Mouse (Mus musculus) urinary bladder, postnatal 4 days (tissue): Measurements from ENCODE around the gene CT030661.1.
"Not testable (repeated sequence)": the region's sequence is repeated elsewhere in the genome, so short reads cannot be mapped to it uniquely, and the experiment has no call there.

Source experiments
- DNase-seq, 2 experiments: peaks; one replicate each; pipeline ENCODE4 v3.0.0; 2021 to 2022; ENCODE audit warnings: low spot score in 2 of 2

The CT030661.1 gene

DNA sequence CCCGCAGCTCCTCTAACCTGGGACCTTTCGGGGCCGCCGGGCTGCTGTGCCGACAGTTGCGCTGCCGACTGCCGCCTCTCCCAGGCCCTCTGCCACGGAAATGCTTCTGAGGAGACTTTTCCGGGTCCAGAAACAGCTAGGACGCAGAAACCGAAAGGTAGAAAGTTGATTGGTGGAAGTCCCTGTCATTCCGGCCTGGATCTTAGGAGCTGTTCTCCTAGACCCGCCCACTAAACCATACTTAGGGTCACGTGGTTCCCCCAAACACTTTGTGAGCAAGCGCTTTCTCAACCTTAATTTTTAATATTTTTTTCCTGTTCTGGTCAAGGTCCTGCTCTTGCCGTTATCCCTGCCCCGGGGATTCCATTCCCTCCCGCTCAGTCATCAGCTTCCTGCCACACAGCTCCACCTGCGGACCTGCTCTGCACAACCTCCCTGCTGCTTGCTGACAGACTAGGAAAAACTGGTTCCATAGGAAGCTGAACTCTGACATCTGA is at the start of gene CT030661.1:
TSS of gene CT030661.1 (minus strand) at position 108 of the 497 bp plus-strand sequence.
- peak; percentile 78 to 82 for DNase-seq

GRCm38 (mm10) chr17:22363895-22364294 is 49.3 kb upstream of the CT030661.1 start:
- DNase-seq: no peak

DNA sequence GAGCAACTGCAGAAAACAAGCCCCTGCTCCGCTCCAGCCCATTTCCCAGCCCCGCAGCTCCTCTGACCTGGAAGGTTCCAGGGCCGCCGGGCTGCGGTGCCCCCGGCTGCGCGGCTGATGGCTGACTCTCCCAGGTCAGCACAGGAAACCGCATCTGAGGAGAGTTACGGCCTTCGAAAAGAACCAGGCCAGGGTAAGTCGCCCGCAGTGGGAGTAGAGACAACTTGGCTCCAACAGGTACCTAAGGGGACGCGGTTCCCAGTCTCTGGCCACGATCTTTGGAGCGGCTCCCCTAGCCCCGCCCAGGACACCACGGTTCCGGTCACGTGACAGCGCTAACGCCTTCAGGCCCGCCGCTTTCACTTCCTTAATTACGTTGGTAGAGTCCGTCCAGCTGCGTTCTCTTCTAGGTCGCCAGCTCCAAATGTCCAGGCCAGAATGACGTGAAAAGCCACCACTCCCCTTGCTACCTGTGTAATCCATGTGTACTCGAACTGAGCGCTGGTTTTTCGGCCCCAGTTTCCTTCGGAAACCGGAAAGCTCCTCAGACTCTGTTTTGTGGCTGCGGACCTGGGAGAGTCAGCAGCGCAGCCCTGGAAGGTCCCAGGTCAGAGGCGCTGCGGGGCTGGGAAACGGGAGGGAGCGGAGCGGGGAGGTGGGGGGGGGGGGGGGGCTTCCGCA is 46.6 kb upstream of the CT030661.1 start, which contains the start of the genes Zfp944 and Zfp758:
TSS of gene Zfp944 (minus strand) at position 300 of the 681 bp plus-strand sequence.
TSS of gene Zfp758 (plus strand) at position 353 of the 681 bp plus-strand sequence.
- peak in 1 of 2 experiments; percentile 38 for DNase-seq

DNA sequence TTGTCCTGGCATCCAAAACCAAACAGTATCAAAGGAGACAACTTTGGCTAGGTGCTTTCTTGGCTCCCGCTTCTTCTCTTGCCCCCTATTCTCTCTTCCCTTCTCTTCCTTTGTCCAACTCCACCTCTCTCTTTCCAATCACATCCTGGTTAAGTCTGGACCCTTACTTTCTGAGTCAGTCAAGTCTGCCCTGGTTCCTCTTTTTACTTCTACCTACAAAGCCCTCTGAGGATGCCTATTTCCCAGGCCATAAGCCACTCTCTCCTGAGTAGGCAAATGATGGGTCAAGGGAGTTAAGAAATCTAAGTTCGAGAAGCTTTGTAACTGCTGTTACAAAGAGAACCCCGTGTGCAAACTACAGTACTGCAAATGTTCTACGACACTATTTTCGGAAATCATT is 45.9 kb upstream of the CT030661.1 start:
- DNase-seq: no peak

GRCm38 (mm10) chr17:22352794-22353193 is 38.2 kb upstream of the CT030661.1 start:
- no peak for DNase-seq

GRCm38 (mm10) chr17:22315247-22315646 is 610 bp upstream of the CT030661.1 start:
- not testable (repeated sequence) for DNase-seq

DNA sequence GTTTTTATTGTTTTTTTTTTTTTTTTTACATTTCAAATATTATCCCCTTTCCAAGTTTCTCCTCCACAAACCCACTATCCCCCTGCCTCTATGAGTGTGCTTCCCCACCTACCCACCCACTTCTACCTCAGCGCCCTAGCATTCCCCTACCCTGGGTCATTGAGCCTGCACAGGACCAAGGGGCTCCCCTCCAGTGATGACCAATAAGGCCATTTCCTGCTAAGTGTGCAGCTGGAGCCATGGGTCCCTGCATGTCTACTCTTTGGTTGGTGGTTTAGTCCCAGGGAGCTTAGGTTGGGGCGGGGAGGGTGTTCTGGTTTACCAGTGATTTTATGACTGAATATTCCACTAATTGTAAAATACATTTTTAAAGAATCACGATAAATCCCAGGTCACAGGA is 418 bp downstream of the CT030661.1 start:
- not testable (repeated sequence) for DNase-seq
